Mouse (Mus musculus) layer of hippocampus, adult 8-10 months (tissue): ENCODE results near the gene Slc38a9. TPM values are rescaled to one million over a fixed set of nuclear protein-coding genes. Genes with fewer than 3 reads are reported as not detected.
"Not testable (repeated sequence)": the region's sequence is repeated elsewhere in the genome, so short reads cannot be mapped to it uniquely, and the experiment has no call there.

Source experiments
- DNase-seq, 2 experiments: peaks; one replicate each; pipeline ENCODE4 v3.0.0; 2022; ENCODE audit warnings: low spot score in 2 of 2
- total RNA-seq, 4 experiments: library from RNA; stranded (reverse); gene quantifications; 2 replicates each; pipeline ENCODE4 v1.2.4; 2022

Slc38a9 gene
- total RNA-seq, 4 experiments from 2014 or later = 27.0 to 35.3 (median 27.6) TPM

GRCm38 (mm10) chr13:112683312-112683711 is 22.8 kb downstream of the Slc38a9 start:
- DNase-seq = no peak

GRCm38 (mm10) chr13:112683970-112684369 is 23.4 kb downstream of the Slc38a9 start:
- DNase-seq = no peak

GRCm38 (mm10) chr13:112686155-112686554 is 25.6 kb downstream of the Slc38a9 start:
- DNase-seq = no peak

- no peak for DNase-seq
Measured at GRCm38 (mm10) chr13:112692870-112693553, 32.5 kb downstream of the Slc38a9 start.

GRCm38 (mm10) chr13:112695526-112696240 is 35.1 kb downstream of the Slc38a9 start:
- no peak for DNase-seq

- DNase-seq = no peak
Measured at GRCm38 (mm10) chr13:112701256-112701655, 40.7 kb downstream of the Slc38a9 start.

GRCm38 (mm10) chr13:112706351-112706750 is 45.8 kb downstream of the Slc38a9 start:
- DNase-seq = no peak

GRCm38 (mm10) chr13:112720078-112720736 is 59.7 kb downstream of the Slc38a9 start:
- no peak for DNase-seq

- DNase-seq = peak; percentile 51 to 58
Measured at GRCm38 (mm10) chr13:112721946-112722729, 61.6 kb downstream of the Slc38a9 start.

GRCm38 (mm10) chr13:112724260-112724659 is 63.7 kb downstream of the Slc38a9 start:
- DNase-seq = not testable (repeated sequence)

- DNase-seq = no peak
Measured at GRCm38 (mm10) chr13:112726002-112726401, 65.5 kb downstream of the Slc38a9 start.

GRCm38 (mm10) chr13:112733311-112733710 is 72.8 kb downstream of the Slc38a9 start:
- no peak for DNase-seq

- no peak for DNase-seq
Measured at GRCm38 (mm10) chr13:112734906-112735713, 74.6 kb downstream of the Slc38a9 start.

GRCm38 (mm10) chr13:112736407-112736806 is 75.9 kb downstream of the Slc38a9 start:
- no peak for DNase-seq

- no peak for DNase-seq
Measured at GRCm38 (mm10) chr13:112737110-112737509, 76.6 kb downstream of the Slc38a9 start.

GRCm38 (mm10) chr13:112738005-112738404 is 77.5 kb downstream of the Slc38a9 start:
- DNase-seq = no peak

- DNase-seq = no peak
Measured at GRCm38 (mm10) chr13:112740073-112740472, 79.5 kb downstream of the Slc38a9 start.

- no peak for DNase-seq
Measured at GRCm38 (mm10) chr13:112742076-112742830, 81.7 kb downstream of the Slc38a9 start.

- no peak for DNase-seq
Measured at GRCm38 (mm10) chr13:112743647-112744046, 83.1 kb downstream of the Slc38a9 start.
